Mouse (Mus musculus) liver, postnatal 0 days (tissue): Measurements from ENCODE around the gene Mgat3. TPM values are rescaled to one million over a fixed set of nuclear protein-coding genes. Genes with fewer than 3 reads are reported as not detected.

ENCODE experiments used
- ATAC-seq: fragments of 200-750 bp; cut with Nextera tagmentation; 2 replicates; pipeline ENCODE4 v1.8.0; 2017; ENCODE audit warnings: mild to moderate bottlenecking, moderate library complexity
- DNase-seq: peaks from one replicate; pipeline ENCODE4 v3.0.0-alpha.2; 2016
- H3K27ac ChIP-seq: fragments of 300-500 bp; sonication (generic); 2 replicates; pipeline ENCODE4 v1.5.1; 2014; ENCODE audit warnings: antibody characterized with exemption, moderate library complexity, mild to moderate bottlenecking, low read depth
- H3K27me3 ChIP-seq: fragments of 300-500 bp; sonication (generic); 2 replicates; pipeline ENCODE4 v1.6.1; 2014; ENCODE audit warnings: low read length, control low read depth, mixed read lengths; ENCODE audit not compliant: insufficient read depth
- H3K36me3 ChIP-seq: fragments of 300-500 bp; sonication (generic); replicated peaks from 2 replicates; pipeline ENCODE4 v1.6.1; 2014; ENCODE audit warnings: mild to moderate bottlenecking, control low read depth, low read length, moderate library complexity, mixed read lengths; ENCODE audit not compliant: insufficient read depth
- H3K4me1 ChIP-seq: fragments of 300-500 bp; sonication (generic); 2 replicates; pipeline ENCODE4 v1.6.1; 2014; ENCODE audit warnings: antibody characterized with exemption, mild to moderate bottlenecking, control low read depth; ENCODE audit not compliant: insufficient read depth
- H3K4me2 ChIP-seq: fragments of 300-500 bp; sonication (generic); 2 replicates; pipeline ENCODE4 v1.6.1; 2014; ENCODE audit warnings: low read depth, mild to moderate bottlenecking, low read length, moderate library complexity, mixed read lengths
- H3K4me3 ChIP-seq: fragments of 300-500 bp; sonication (generic); 2 replicates; pipeline ENCODE4 v1.5.1; 2014; ENCODE audit warnings: low read depth, low read length
- H3K9ac ChIP-seq: fragments of 300-500 bp; sonication (generic); replicated peaks from 2 replicates; pipeline ENCODE4 v1.6.1; 2014; ENCODE audit warnings: mild to moderate bottlenecking, moderate library complexity
- H3K9me3 ChIP-seq: fragments of 300-500 bp; sonication (generic); 2 replicates; pipeline ENCODE4 v1.6.1; 2016; ENCODE audit warnings: mild to moderate bottlenecking, control low read depth, low read length, mixed read lengths
- CTCF ChIP-seq: sonication (generic); IDR thresholded peaks from 2 replicates; pipeline ENCODE4 v1.5.1; 2016; ENCODE audit warnings: antibody characterized with exemption, low read depth
- EP300 ChIP-seq: IDR thresholded peaks from 2 replicates; pipeline ENCODE4 v1.6.1; 2016; ENCODE audit warnings: antibody characterized with exemption, low read depth, mild to moderate bottlenecking
- WGBS: fragments of 180-500 bp; shearing (Covaris S2); extraction: QIAGEN DNeasy Blood & Tissue Kit; methylation state at CpG from one replicate; pipeline ENCODE4 v1.1.7; 2014; ENCODE audit not compliant: insufficient replicate concordance; 5-methylcytosine and 5-hydroxymethylcytosine counted together
- polyA plus RNA-seq: library from polyadenylated mRNA; unstranded; fragments of >200 nt; fragmentation: Nextera tagmentation; extraction: Ambion mirVana; gene quantifications from 2 replicates; pipeline ENCODE4 v1.2.1, GENCODE M21; 2015

The Mgat3 gene
- polyA plus RNA-seq, 1 experiment from 2014 or later = 0.12 TPM

DNA sequence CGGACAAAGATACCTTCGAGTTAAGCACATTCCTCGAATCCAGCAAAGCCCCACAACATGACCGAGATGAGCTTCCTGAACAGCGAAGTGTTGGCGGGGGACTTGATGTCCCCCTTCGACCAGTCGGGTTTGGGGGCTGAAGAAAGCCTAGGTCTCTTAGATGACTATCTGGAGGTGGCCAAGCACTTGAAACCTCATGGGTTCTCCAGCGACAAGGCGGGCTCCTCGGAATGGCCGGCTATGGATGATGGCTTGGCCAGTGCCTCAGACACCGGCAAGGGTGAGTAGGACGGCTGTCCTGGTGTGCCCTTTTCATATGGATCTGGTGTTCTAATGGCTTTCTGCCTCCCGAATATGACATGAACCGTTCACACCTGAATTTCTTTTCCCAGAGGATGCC, 82.7 kb downstream of the Mgat3 start:
- no peaks in the 10 kb centered on the region for H3K27me3 ChIP-seq
- H3K4me2 ChIP-seq = peak overlapping the region; percentile 99
- peak overlapping the region; percentile 99 for H3K27ac ChIP-seq
- peak overlapping the region; percentile 97 for H3K9ac ChIP-seq
- TF ChIP-seq CTCF (no peak), EP300 (no peak)
- H3K9me3 ChIP-seq = no peaks in the 10 kb centered on the region
- H3K36me3 ChIP-seq = peaks cover 48% of the 10 kb centered on the region
- WGBS = 8% methylated on average over 16 of the region's 16 CpGs
- ATAC-seq (no peak), DNase-seq (no peak)
- peaks cover 56% of the 10 kb centered on the region for H3K4me1 ChIP-seq
- peak overlapping the region; percentile 83 for H3K4me3 ChIP-seq

DNA sequence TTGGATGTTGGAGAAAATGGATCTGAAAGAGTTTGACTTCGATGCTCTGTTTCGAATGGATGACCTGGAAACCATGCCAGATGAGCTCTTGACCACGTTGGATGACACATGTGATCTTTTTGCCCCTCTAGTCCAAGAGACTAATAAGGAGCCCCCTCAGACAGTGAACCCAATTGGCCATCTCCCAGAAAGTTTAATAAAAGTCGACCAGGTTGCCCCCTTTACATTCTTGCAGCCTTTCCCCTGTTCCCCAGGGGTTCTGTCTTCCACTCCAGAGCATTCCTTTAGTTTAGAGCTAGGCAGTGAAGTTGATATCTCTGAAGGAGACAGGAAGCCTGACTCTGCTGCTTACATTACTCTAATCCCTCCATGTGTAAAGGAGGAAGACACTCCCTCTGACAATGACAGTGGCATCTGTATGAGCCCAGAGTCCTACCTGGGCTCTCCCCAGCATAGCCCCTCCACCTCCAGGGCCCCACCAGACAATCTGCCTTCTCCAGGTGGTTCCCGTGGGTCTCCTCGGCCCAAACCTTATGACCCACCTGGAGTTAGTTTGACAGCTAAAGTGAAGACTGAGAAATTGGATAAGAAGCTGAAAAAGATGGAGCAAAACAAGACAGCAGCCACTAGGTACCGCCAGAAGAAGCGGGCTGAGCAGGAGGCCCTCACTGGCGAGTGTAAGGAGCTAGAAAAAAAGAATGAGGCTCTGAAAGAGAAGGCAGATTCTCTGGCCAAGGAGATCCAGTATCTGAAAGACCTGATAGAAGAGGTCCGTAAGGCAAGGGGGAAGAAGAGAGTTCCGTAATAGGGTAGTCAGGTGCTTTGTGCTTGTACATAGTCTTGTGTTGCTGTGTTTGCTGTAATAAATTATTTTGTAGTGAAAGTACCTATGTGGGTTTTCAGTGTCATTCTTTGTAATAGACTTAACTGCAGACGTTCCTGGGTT, 83.4 kb downstream of the Mgat3 start:
- peak overlapping the region; percentile 97 for H3K9ac ChIP-seq
- peak overlapping the region; percentile 99 for H3K4me2 ChIP-seq
- peaks cover 45% of the 10 kb centered on the region for H3K36me3 ChIP-seq
- ATAC-seq (no peak), DNase-seq (no peak)
- 59% methylated on average over 12 of the region's 12 CpGs for WGBS
- H3K4me1 ChIP-seq = peaks cover 51% of the 10 kb centered on the region
- peak overlapping the region; percentile 99 for H3K27ac ChIP-seq
- H3K4me3 ChIP-seq = peak overlapping the region; percentile 83
- no peaks in the 10 kb centered on the region for H3K9me3 ChIP-seq
- no peaks in the 10 kb centered on the region for H3K27me3 ChIP-seq
- TF ChIP-seq EP300 (no peak), CTCF (no peak)

GRCm38 (mm10) chr15:80257602-80258239, 84.2 kb downstream of the Mgat3 start:
- peak overlapping the region; percentile 97 for H3K9ac ChIP-seq
- DNase-seq (no peak), ATAC-seq (no peak)
- H3K4me1 ChIP-seq = peaks cover 49% of the 10 kb centered on the region
- no peak for TF ChIP-seq EP300
- TF ChIP-seq CTCF = no peak
- H3K4me3 ChIP-seq = peak overlapping the region; percentile 83
- H3K9me3 ChIP-seq = no peaks in the 10 kb centered on the region
- 38% methylated on average over 4 of the region's 4 CpGs for WGBS
- H3K27ac ChIP-seq = peak overlapping the region; percentile 99
- peaks cover 45% of the 10 kb centered on the region for H3K36me3 ChIP-seq
- peak overlapping the region; percentile 99 for H3K4me2 ChIP-seq
- H3K27me3 ChIP-seq = no peaks in the 10 kb centered on the region

DNA sequence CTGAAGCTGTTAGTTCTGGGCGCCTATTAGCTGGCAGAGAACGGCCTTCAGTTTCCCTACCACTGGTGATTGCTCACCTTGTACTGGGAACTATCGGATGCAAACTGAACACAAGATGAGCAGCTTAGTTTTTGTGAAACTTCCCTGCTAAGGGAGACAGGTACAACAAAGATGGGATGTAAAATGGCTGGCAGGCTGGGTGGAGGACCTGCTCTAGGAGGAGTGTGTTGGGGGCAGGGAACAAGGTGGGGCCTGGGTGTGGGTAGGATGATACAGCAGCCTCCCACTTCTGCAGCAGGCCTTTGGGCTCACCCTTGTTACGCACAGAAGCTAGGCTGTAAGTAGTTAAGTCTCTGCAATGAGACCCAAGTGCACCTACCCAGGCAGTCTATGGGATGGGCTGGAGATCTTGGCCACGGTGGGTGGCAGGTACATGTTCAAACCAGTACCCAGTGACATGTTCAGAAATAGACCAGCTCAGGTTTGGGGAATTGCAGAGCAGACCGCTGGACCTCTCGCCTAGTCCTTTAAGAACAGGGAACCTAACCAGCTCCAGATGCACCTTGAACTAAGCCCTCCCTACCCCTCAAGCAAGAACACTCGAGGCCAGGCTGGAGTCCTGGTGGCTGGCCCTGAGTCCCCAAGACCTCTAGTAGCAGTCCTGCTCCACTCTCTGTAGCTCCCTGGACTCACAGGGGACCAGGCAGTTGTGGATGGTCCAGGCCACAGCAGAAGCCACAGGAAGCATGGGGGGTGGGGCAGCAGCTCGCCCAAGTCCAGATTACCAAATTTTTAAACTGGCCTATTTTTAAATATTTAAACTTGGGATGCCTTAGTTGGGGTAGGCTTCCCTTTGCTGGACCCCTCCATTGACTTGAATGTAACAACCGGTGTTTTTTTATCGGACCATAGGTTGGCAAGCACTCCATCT, 85.0 kb downstream of the Mgat3 start:
- ATAC-seq = peak; percentile 12
- Histone ChIP-seq H3K27ac (peak overlapping the region; percentile 99), H3K27me3 (no peaks in the 10 kb centered on the region), H3K9me3 (no peaks in the 10 kb centered on the region), H3K4me3 (peak overlapping the region; percentile 83; the same call in 1 of the 2 replicates), H3K36me3 (peaks cover 41% of the 10 kb centered on the region), H3K4me1 (peaks cover 54% of the 10 kb centered on the region), H3K9ac (peak overlapping the region; percentile 97), H3K4me2 (peak overlapping the region; percentile 99)
- no peak for TF ChIP-seq CTCF
- no peak for TF ChIP-seq EP300
- DNase-seq = peak; percentile 76
- WGBS = 51% methylated on average over 11 of the region's 11 CpGs

GRCm38 (mm10) chr15:80259406-80260045, 86.0 kb downstream of the Mgat3 start:
- no peak for ATAC-seq
- DNase-seq = no peak
- no peak for TF ChIP-seq CTCF
- TF ChIP-seq EP300 = no peak
- Histone ChIP-seq H3K4me1 (peaks cover 46% of the 10 kb centered on the region), H3K27me3 (no peaks in the 10 kb centered on the region), H3K36me3 (peaks cover 41% of the 10 kb centered on the region), H3K27ac (peak overlapping the region; percentile 99), H3K9ac (no peak overlapping the region), H3K4me3 (no peak overlapping the region), H3K9me3 (no peaks in the 10 kb centered on the region), H3K4me2 (no peak overlapping the region)
- WGBS = 79% methylated on average over 8 of the region's 8 CpGs
